Mouse (Mus musculus): ENCODE measurements at regions not wholly inside any gene's neighbourhood (a gene's known extent, or its start where the extent isn't known, plus 50 kb on each side); places are given as distances from the start of the nearest gene placed in this dataset.

- TF ChIP-seq POLR2A (IDR thresholded peaks at IDR 0.05; ENCODE audit: borderline replicate concordance, extremely low read depth, insufficient read depth, insufficient read length, poor library complexity, severe bottlenecking) (no peak), CTCF (IDR thresholded peaks at IDR 0.05; ENCODE audit: borderline replicate concordance, extremely low read depth, insufficient read depth, insufficient read length) (no peak)
- no peak for DNase-seq (ENCODE audit: low read depth)
Measured at GRCm38 (mm10) chr11:24396911-24397310, 319.1 kb downstream of the Bcl11a start.

- TF ChIP-seq CTCF (IDR thresholded peaks at IDR 0.05; ENCODE audit: borderline replicate concordance, extremely low read depth, insufficient read depth, insufficient read length) (no peak), POLR2A (IDR thresholded peaks at IDR 0.05; ENCODE audit: borderline replicate concordance, extremely low read depth, insufficient read depth, insufficient read length, poor library complexity, severe bottlenecking) (no peak)
- DNase-seq (ENCODE audit: low read depth) = no peak
Measured at GRCm38 (mm10) chr11:24397710-24398109, 319.9 kb downstream of the Bcl11a start.

- no peak for DNase-seq (ENCODE audit: low read depth)
- no peak for TF ChIP-seq CTCF (IDR thresholded peaks at IDR 0.05; ENCODE audit: borderline replicate concordance, extremely low read depth, insufficient read depth, insufficient read length)
- no peak for TF ChIP-seq POLR2A (IDR thresholded peaks at IDR 0.05; ENCODE audit: borderline replicate concordance, extremely low read depth, insufficient read depth, insufficient read length, poor library complexity, severe bottlenecking)
Measured at GRCm38 (mm10) chr11:24401151-24401550, 323.3 kb downstream of the Bcl11a start.

GRCm38 (mm10) chr11:24402127-24402526 lies 324.3 kb downstream of the Bcl11a start:
- TF ChIP-seq POLR2A (IDR thresholded peaks at IDR 0.05; ENCODE audit: borderline replicate concordance, extremely low read depth, insufficient read depth, insufficient read length, poor library complexity, severe bottlenecking) = no peak
- TF ChIP-seq CTCF (IDR thresholded peaks at IDR 0.05; ENCODE audit: borderline replicate concordance, extremely low read depth, insufficient read depth, insufficient read length) = no peak
- no peak for DNase-seq (ENCODE audit: low read depth)

- no peak for TF ChIP-seq POLR2A (IDR thresholded peaks at IDR 0.05; ENCODE audit: borderline replicate concordance, extremely low read depth, insufficient read depth, insufficient read length, poor library complexity, severe bottlenecking)
- TF ChIP-seq CTCF (IDR thresholded peaks at IDR 0.05; ENCODE audit: borderline replicate concordance, extremely low read depth, insufficient read depth, insufficient read length) = peak; percentile 54; the same call in 1 of the 2 replicates
- peak; percentile 70 for DNase-seq (ENCODE audit: low read depth)
Measured at GRCm38 (mm10) chr11:24414804-24415203, 336.9 kb downstream of the Bcl11a start.

- DNase-seq (ENCODE audit: low read depth) = peak; percentile 56
- no peak for TF ChIP-seq CTCF (IDR thresholded peaks at IDR 0.05; ENCODE audit: borderline replicate concordance, extremely low read depth, insufficient read depth, insufficient read length)
- TF ChIP-seq POLR2A (IDR thresholded peaks at IDR 0.05; ENCODE audit: borderline replicate concordance, extremely low read depth, insufficient read depth, insufficient read length, poor library complexity, severe bottlenecking) = no peak
Measured at GRCm38 (mm10) chr11:24422066-24422775, 344.4 kb downstream of the Bcl11a start.

GRCm38 (mm10) chr11:24423278-24423677 lies 345.4 kb downstream of the Bcl11a start:
- no peak for TF ChIP-seq CTCF (IDR thresholded peaks at IDR 0.05; ENCODE audit: borderline replicate concordance, extremely low read depth, insufficient read depth, insufficient read length)
- TF ChIP-seq POLR2A (IDR thresholded peaks at IDR 0.05; ENCODE audit: borderline replicate concordance, extremely low read depth, insufficient read depth, insufficient read length, poor library complexity, severe bottlenecking) = no peak
- no peak for DNase-seq (ENCODE audit: low read depth)

GRCm38 (mm10) chr11:24426995-24427883 lies 349.4 kb downstream of the Bcl11a start:
- DNase-seq (ENCODE audit: low read depth) = peak; percentile 83
- TF ChIP-seq CTCF (IDR thresholded peaks at IDR 0.05; ENCODE audit: borderline replicate concordance, extremely low read depth, insufficient read depth, insufficient read length) = no peak
- TF ChIP-seq POLR2A (IDR thresholded peaks at IDR 0.05; ENCODE audit: borderline replicate concordance, extremely low read depth, insufficient read depth, insufficient read length, poor library complexity, severe bottlenecking) = no peak

GRCm38 (mm10) chr11:24448608-24449007 lies 370.8 kb downstream of the Bcl11a start:
- peak; percentile 11; the same call in 1 of the 2 replicates for TF ChIP-seq CTCF (IDR thresholded peaks at IDR 0.05; ENCODE audit: borderline replicate concordance, extremely low read depth, insufficient read depth, insufficient read length)
- TF ChIP-seq POLR2A (IDR thresholded peaks at IDR 0.05; ENCODE audit: borderline replicate concordance, extremely low read depth, insufficient read depth, insufficient read length, poor library complexity, severe bottlenecking) = no peak
- no peak for DNase-seq (ENCODE audit: low read depth)

- TF ChIP-seq POLR2A (IDR thresholded peaks at IDR 0.05; ENCODE audit: borderline replicate concordance, extremely low read depth, insufficient read depth, insufficient read length, poor library complexity, severe bottlenecking) = no peak
- peak; percentile 91 for DNase-seq (ENCODE audit: low read depth)
Measured at GRCm38 (mm10) chr11:24452267-24452666, 374.4 kb downstream of the Bcl11a start.

GRCm38 (mm10) chr11:24464642-24465041 lies 386.8 kb downstream of the Bcl11a start:
- no peak for DNase-seq (ENCODE audit: low read depth)
- TF ChIP-seq CTCF (IDR thresholded peaks at IDR 0.05; ENCODE audit: borderline replicate concordance, extremely low read depth, insufficient read depth, insufficient read length) (no peak), POLR2A (IDR thresholded peaks at IDR 0.05; ENCODE audit: borderline replicate concordance, extremely low read depth, insufficient read depth, insufficient read length, poor library complexity, severe bottlenecking) (no peak)

All from brain, embryonic 14.5 days (tissue).